Mouse (Mus musculus) retina, postnatal 1 day (tissue): ENCODE measurements at regions not wholly inside any gene's neighbourhood (a gene's known extent, or its start where the extent isn't known, plus 50 kb on each side); places are given as distances from the start of the nearest gene placed in this dataset.

Source experiments
- DNase-seq: peaks from one replicate; pipeline ENCODE4 v3.0.0-alpha.2; 2012

- DNase-seq, result no peak
Measured at GRCm38 (mm10) chr9:102449366-102449765, 56.2 kb upstream of the Ky start.

- DNase-seq, result no peak
Measured at GRCm38 (mm10) chr9:102446066-102446465, 59.5 kb upstream of the Ky start.

GRCm38 (mm10) chr9:102442198-102442842, 63.2 kb upstream of the Ky start:
- no peak for DNase-seq

- no peak for DNase-seq
Measured at GRCm38 (mm10) chr9:102437641-102438040, 67.9 kb upstream of the Ky start.

- DNase-seq, result peak; percentile 39
Measured at GRCm38 (mm10) chr9:102436378-102436777, 69.2 kb upstream of the Ky start.

GRCm38 (mm10) chr9:102428031-102428430, 73.5 kb upstream of the Ephb1 start:
- DNase-seq, result no peak

GRCm38 (mm10) chr9:102424672-102425345, 70.3 kb upstream of the Ephb1 start:
- no peak for DNase-seq

- peak; percentile 68 for DNase-seq
Measured at GRCm38 (mm10) chr9:102423919-102424671, 69.6 kb upstream of the Ephb1 start.

GRCm38 (mm10) chr9:102423465-102423918, 69.0 kb upstream of the Ephb1 start:
- no peak for DNase-seq

- no peak for DNase-seq
Measured at GRCm38 (mm10) chr9:102421826-102422225, 67.3 kb upstream of the Ephb1 start.

GRCm38 (mm10) chr9:102420196-102420595, 65.7 kb upstream of the Ephb1 start:
- peak; percentile 74 for DNase-seq

- DNase-seq, result no peak
Measured at GRCm38 (mm10) chr9:102413631-102414030, 59.1 kb upstream of the Ephb1 start.

GRCm38 (mm10) chr9:102410666-102411065, 56.2 kb upstream of the Ephb1 start:
- no peak for DNase-seq

- peak; percentile 50 for DNase-seq
Measured at GRCm38 (mm10) chr9:102406017-102406416, 51.5 kb upstream of the Ephb1 start.
